Mouse (Mus musculus) stomach, embryonic 16.5 days (tissue): Measurements from ENCODE around the gene Nav1. TPM values are rescaled to one million over a fixed set of nuclear protein-coding genes. Genes with fewer than 3 reads are reported as not detected.

Experiments used
- ATAC-seq: fragments of 200-750 bp; cut with Nextera tagmentation; 2 replicates; pipeline ENCODE4 v1.8.0; 2017; ENCODE audit warnings: moderate number of reproducible peaks, moderate TSS enrichment; ENCODE audit not compliant: insufficient read depth, low FRiP score
- H3K27ac ChIP-seq: fragments of 300-500 bp; sonication (generic); 2 replicates; pipeline ENCODE4 v1.5.1; 2014; ENCODE audit warnings: low read length
- H3K27me3 ChIP-seq: fragments of 300-500 bp; sonication (generic); 2 replicates; pipeline ENCODE4 v1.6.1; 2014; ENCODE audit warnings: low read length, control low read depth, mixed read lengths; ENCODE audit not compliant: control insufficient read depth, insufficient read depth
- H3K36me3 ChIP-seq: fragments of 300-500 bp; sonication (generic); 2 replicates; pipeline ENCODE4 v1.6.1; 2014; ENCODE audit warnings: low read length; ENCODE audit not compliant: control insufficient read depth, insufficient read depth
- H3K4me1 ChIP-seq: fragments of 300-500 bp; sonication (generic); 2 replicates; pipeline ENCODE4 v1.6.1; 2014; ENCODE audit warnings: low read length, control low read depth, mixed read lengths; ENCODE audit not compliant: control insufficient read depth, insufficient read depth
- H3K4me2 ChIP-seq: fragments of 300-500 bp; sonication (generic); 2 replicates; pipeline ENCODE4 v1.6.1; 2014; ENCODE audit warnings: low read depth, low read length, mixed read lengths
- H3K4me3 ChIP-seq: fragments of 300-500 bp; sonication (generic); replicated peaks from 2 replicates; pipeline ENCODE4 v1.5.1; 2014; ENCODE audit warnings: mild to moderate bottlenecking, low read length
- H3K9ac ChIP-seq: fragments of 300-500 bp; sonication (generic); 2 replicates; pipeline ENCODE4 v1.6.1; 2014; ENCODE audit warnings: low read length
- H3K9me3 ChIP-seq: fragments of 300-500 bp; sonication (generic); replicated peaks from 2 replicates; pipeline ENCODE4 v1.6.1; 2016; ENCODE audit warnings: low read length, control low read depth; ENCODE audit not compliant: control insufficient read depth
- WGBS: fragments of 180-500 bp; shearing (Covaris S2); extraction: QIAGEN DNeasy Blood & Tissue Kit; methylation state at CpG from one replicate; pipeline ENCODE4 v1.1.7; 2014; 5-methylcytosine and 5-hydroxymethylcytosine counted together
- polyA plus RNA-seq: library from polyadenylated mRNA; unstranded; fragments of >200 nt; fragmentation: Nextera tagmentation; extraction: Ambion mirVana; gene quantifications from 2 replicates; pipeline ENCODE4 v1.2.1, GENCODE M21; 2015

Gene Nav1
- polyA plus RNA-seq, 1 experiment from 2014 or later = 11.2 TPM

GRCm38 (mm10) chr1:135457860-135458259, 149.2 kb downstream of the Nav1 start:
- ATAC-seq = no peak
- no peaks in the 10 kb centered on the region for H3K27me3 ChIP-seq
- H3K36me3 ChIP-seq = peaks cover 20% of the 10 kb centered on the region
- H3K4me3 ChIP-seq = no peak overlapping the region
- 84% methylated on average over 5 of the region's 5 CpGs for WGBS
- H3K27ac ChIP-seq = no peak overlapping the region
- no peak overlapping the region for H3K9ac ChIP-seq
- H3K4me1 ChIP-seq = peaks cover 10% of the 10 kb centered on the region; the same call in 1 of the 2 replicates
- H3K9me3 ChIP-seq = no peaks in the 10 kb centered on the region
- no peak overlapping the region for H3K4me2 ChIP-seq

GRCm38 (mm10) chr1:135452259-135452658, 154.8 kb downstream of the Nav1 start:
- WGBS = 75% methylated on average over 10 of the region's 10 CpGs
- no peak for ATAC-seq
- H3K36me3 ChIP-seq = peaks cover 26% of the 10 kb centered on the region

GRCm38 (mm10) chr1:135451419-135451818, 155.7 kb downstream of the Nav1 start:
- WGBS = 86% methylated on average over 2 of the region's 2 CpGs

More at GRCm38 (mm10) chr1:135452259-135452658, 154.8 kb downstream of the Nav1 start:
- no peak overlapping the region for H3K4me3 ChIP-seq
- no peak overlapping the region for H3K27ac ChIP-seq
- H3K27me3 ChIP-seq = no peaks in the 10 kb centered on the region
- no peaks in the 10 kb centered on the region for H3K4me1 ChIP-seq
- no peaks in the 10 kb centered on the region for H3K9me3 ChIP-seq
- no peak overlapping the region for H3K9ac ChIP-seq
- H3K4me2 ChIP-seq = no peak overlapping the region

GRCm38 (mm10) chr1:135449876-135450275, 157.2 kb downstream of the Nav1 start:
- Histone ChIP-seq H3K4me2 (no peak overlapping the region), H3K36me3 (peaks cover 26% of the 10 kb centered on the region), H3K27me3 (no peaks in the 10 kb centered on the region), H3K4me1 (no peaks in the 10 kb centered on the region), H3K9me3 (no peaks in the 10 kb centered on the region), H3K4me3 (no peak overlapping the region), H3K9ac (no peak overlapping the region), H3K27ac (no peak overlapping the region)
- ATAC-seq = no peak
- WGBS = 92% methylated on average over 8 of the region's 8 CpGs

More at GRCm38 (mm10) chr1:135451419-135451818, 155.7 kb downstream of the Nav1 start:
- Histone ChIP-seq H3K27me3 (no peaks in the 10 kb centered on the region), H3K4me2 (no peak overlapping the region), H3K36me3 (peaks cover 25% of the 10 kb centered on the region), H3K27ac (no peak overlapping the region), H3K4me3 (no peak overlapping the region), H3K9me3 (no peaks in the 10 kb centered on the region), H3K4me1 (no peaks in the 10 kb centered on the region), H3K9ac (no peak overlapping the region)
- ATAC-seq = no peak

GRCm38 (mm10) chr1:135448940-135449339, 158.2 kb downstream of the Nav1 start:
- Histone ChIP-seq H3K9ac (no peak overlapping the region), H3K27ac (no peak overlapping the region), H3K4me3 (no peak overlapping the region), H3K9me3 (no peaks in the 10 kb centered on the region), H3K27me3 (no peaks in the 10 kb centered on the region), H3K4me1 (no peaks in the 10 kb centered on the region), H3K4me2 (no peak overlapping the region), H3K36me3 (peaks cover 20% of the 10 kb centered on the region)
- no peak for ATAC-seq
- 95% methylated on average over 5 of the region's 5 CpGs for WGBS

- H3K36me3 ChIP-seq = peaks cover 14% of the 10 kb centered on the region; the same call in 1 of the 2 replicates
- H3K4me1 ChIP-seq = no peaks in the 10 kb centered on the region
- H3K27me3 ChIP-seq = no peaks in the 10 kb centered on the region
- H3K4me3 ChIP-seq = no peak overlapping the region
- no peak overlapping the region for H3K4me2 ChIP-seq
- no peak for ATAC-seq
- no peak overlapping the region for H3K9ac ChIP-seq
- no peak overlapping the region for H3K27ac ChIP-seq
- 90% methylated on average over 12 of the region's 12 CpGs for WGBS
- no peaks in the 10 kb centered on the region for H3K9me3 ChIP-seq
These were observed 163.6 kb downstream of the Nav1 start for GRCm38 (mm10) chr1:135443506-135443905.

DNA sequence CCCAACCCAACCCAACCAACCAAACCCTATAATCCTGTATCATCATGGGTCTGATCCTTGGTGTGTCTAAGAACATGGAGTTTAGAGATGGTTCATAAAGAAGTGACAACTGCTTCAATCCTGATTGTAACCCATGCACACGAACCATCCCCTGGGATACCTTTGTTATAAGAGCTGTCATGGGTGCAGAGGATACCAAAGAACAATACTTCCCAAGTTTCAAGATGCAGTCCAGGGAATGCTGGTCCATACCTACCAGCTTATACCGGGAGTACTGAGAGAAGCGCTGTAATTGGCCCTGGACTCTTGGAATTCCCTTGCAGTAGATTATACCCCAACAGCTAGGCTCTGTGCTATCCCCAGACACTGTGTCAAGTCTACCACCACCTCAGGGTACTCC, 165.2 kb downstream of the Nav1 start:
- no peaks in the 10 kb centered on the region for H3K9me3 ChIP-seq
- H3K27me3 ChIP-seq = no peaks in the 10 kb centered on the region
- no peak overlapping the region for H3K9ac ChIP-seq
- 93% methylated on average over 3 of the region's 3 CpGs for WGBS
- no peak overlapping the region for H3K4me2 ChIP-seq
- no peak overlapping the region for H3K4me3 ChIP-seq
- no peak overlapping the region for H3K27ac ChIP-seq
- H3K4me1 ChIP-seq = no peaks in the 10 kb centered on the region
- 0 out of 2 replicates have a peak, but pooled peaks cover 14% of the 10 kb centered on the region for H3K36me3 ChIP-seq
- no peak for ATAC-seq

DNA sequence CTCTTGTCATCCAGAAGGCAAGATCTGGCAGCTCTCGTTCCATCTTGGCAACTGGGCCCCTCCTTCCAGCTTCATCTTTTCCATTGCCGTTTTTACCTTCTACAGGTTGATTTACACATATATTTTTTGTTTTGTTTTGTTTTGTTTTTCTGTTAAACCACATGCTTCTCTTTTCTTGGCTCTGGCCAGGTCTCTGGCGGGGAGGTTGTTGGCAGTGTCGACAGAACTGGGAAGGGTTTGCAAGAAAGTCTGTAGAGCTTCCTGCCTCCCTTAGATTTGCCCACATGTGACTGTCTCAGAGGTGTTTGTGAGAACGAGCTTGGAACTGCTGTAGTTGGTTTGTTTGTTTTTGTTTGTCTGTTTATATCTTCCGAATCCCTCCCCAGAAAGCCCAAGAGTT, 166.1 kb downstream of the Nav1 start:
- no peak overlapping the region for H3K9ac ChIP-seq
- no peaks in the 10 kb centered on the region for H3K4me1 ChIP-seq
- 87% methylated on average over 6 of the region's 6 CpGs for WGBS
- H3K4me3 ChIP-seq = no peak overlapping the region
- H3K36me3 ChIP-seq = 0 out of 2 replicates have a peak, but pooled peaks cover 14% of the 10 kb centered on the region
- no peak overlapping the region for H3K4me2 ChIP-seq
- no peaks in the 10 kb centered on the region for H3K27me3 ChIP-seq
- no peaks in the 10 kb centered on the region for H3K9me3 ChIP-seq
- H3K27ac ChIP-seq = no peak overlapping the region
- no peak for ATAC-seq

- Histone ChIP-seq H3K4me2 (no peak overlapping the region), H3K27me3 (no peaks in the 10 kb centered on the region), H3K27ac (no peak overlapping the region), H3K9ac (no peak overlapping the region), H3K36me3 (0 out of 2 replicates have a peak, but pooled peaks cover 10% of the 10 kb centered on the region), H3K9me3 (no peaks in the 10 kb centered on the region), H3K4me3 (no peak overlapping the region), H3K4me1 (no peaks in the 10 kb centered on the region)
- no peak for ATAC-seq
- 88% methylated on average over 6 of the region's 6 CpGs for WGBS
These were observed 168.3 kb downstream of the Nav1 start for GRCm38 (mm10) chr1:135438801-135439200.
